Mouse (Mus musculus): ENCODE measurements at regions not wholly inside any gene's neighbourhood (a gene's known extent, or its start where the extent isn't known, plus 50 kb on each side); places are given as distances from the start of the nearest gene placed in this dataset.

GRCm38 (mm10) chr3:148682445-148682994 lies 307.8 kb downstream of the Adgrl2 start:
- Histone ChIP-seq H3K27ac (replicated peaks; ENCODE audit: low read depth, low read length) (no peak overlapping the region), H3K4me3 (ENCODE audit: insufficient read depth, low read depth, low read length) (no peak overlapping the region), H3K4me1 (ENCODE audit: control insufficient read depth, insufficient read depth, insufficient read length, low read length) (no peaks in the 10 kb centered on the region; the same call in 1 of the 2 replicates)

GRCm38 (mm10) chr3:148681186-148681585 lies 309.2 kb downstream of the Adgrl2 start:
- no peak overlapping the region for H3K27ac ChIP-seq (replicated peaks; ENCODE audit: low read depth, low read length)

GRCm38 (mm10) chr3:148680737-148681136 lies 309.6 kb downstream of the Adgrl2 start:
- H3K27ac ChIP-seq (replicated peaks; ENCODE audit: low read depth, low read length), result no peak overlapping the region
- H3K4me1 ChIP-seq (ENCODE audit: control insufficient read depth, insufficient read depth, insufficient read length, low read length), result no peaks in the 10 kb centered on the region; the same call in 1 of the 2 replicates
- H3K4me3 ChIP-seq (ENCODE audit: insufficient read depth, low read depth, low read length), result no peak overlapping the region

More at GRCm38 (mm10) chr3:148681186-148681585, 309.2 kb downstream of the Adgrl2 start:
- Histone ChIP-seq H3K4me1 (ENCODE audit: control insufficient read depth, insufficient read depth, insufficient read length, low read length) (no peaks in the 10 kb centered on the region; the same call in 1 of the 2 replicates), H3K4me3 (ENCODE audit: insufficient read depth, low read depth, low read length) (no peak overlapping the region)

- H3K4me1 ChIP-seq (ENCODE audit: control insufficient read depth, insufficient read depth, insufficient read length, low read length), result no peaks in the 10 kb centered on the region; the same call in 1 of the 2 replicates
- H3K4me3 ChIP-seq (ENCODE audit: insufficient read depth, low read depth, low read length), result no peak overlapping the region
- H3K27ac ChIP-seq (replicated peaks; ENCODE audit: low read depth, low read length), result no peak overlapping the region
Measured at GRCm38 (mm10) chr3:148680086-148680485, 310.3 kb downstream of the Adgrl2 start.

GRCm38 (mm10) chr3:148679121-148679520 lies 311.2 kb downstream of the Adgrl2 start:
- H3K4me1 ChIP-seq (ENCODE audit: control insufficient read depth, insufficient read depth, insufficient read length, low read length), result no peaks in the 10 kb centered on the region; the same call in 1 of the 2 replicates
- no peak overlapping the region for H3K27ac ChIP-seq (replicated peaks; ENCODE audit: low read depth, low read length)
- no peak overlapping the region for H3K4me3 ChIP-seq (ENCODE audit: insufficient read depth, low read depth, low read length)

GRCm38 (mm10) chr3:148676025-148676424 lies 314.3 kb downstream of the Adgrl2 start:
- Histone ChIP-seq H3K4me1 (ENCODE audit: control insufficient read depth, insufficient read depth, insufficient read length, low read length) (no peaks in the 10 kb centered on the region; the same call in 1 of the 2 replicates), H3K4me3 (ENCODE audit: insufficient read depth, low read depth, low read length) (no peak overlapping the region), H3K27ac (replicated peaks; ENCODE audit: low read depth, low read length) (no peak overlapping the region)

GRCm38 (mm10) chr3:148662888-148663477 lies 327.4 kb downstream of the Adgrl2 start:
- H3K4me1 ChIP-seq (ENCODE audit: control insufficient read depth, insufficient read depth, insufficient read length, low read length), result no peaks in the 10 kb centered on the region
- no peak overlapping the region for H3K27ac ChIP-seq (replicated peaks; ENCODE audit: low read depth, low read length)
- H3K4me3 ChIP-seq (ENCODE audit: insufficient read depth, low read depth, low read length), result no peak overlapping the region

GRCm38 (mm10) chr3:148659024-148659423 lies 331.3 kb downstream of the Adgrl2 start:
- Histone ChIP-seq H3K4me3 (ENCODE audit: insufficient read depth, low read depth, low read length) (no peak overlapping the region), H3K4me1 (ENCODE audit: control insufficient read depth, insufficient read depth, insufficient read length, low read length) (no peaks in the 10 kb centered on the region), H3K27ac (replicated peaks; ENCODE audit: low read depth, low read length) (no peak overlapping the region)

GRCm38 (mm10) chr3:148658368-148658767 lies 332.0 kb downstream of the Adgrl2 start:
- Histone ChIP-seq H3K27ac (replicated peaks; ENCODE audit: low read depth, low read length) (no peak overlapping the region), H3K4me3 (ENCODE audit: insufficient read depth, low read depth, low read length) (no peak overlapping the region), H3K4me1 (ENCODE audit: control insufficient read depth, insufficient read depth, insufficient read length, low read length) (no peaks in the 10 kb centered on the region)

- Histone ChIP-seq H3K4me3 (ENCODE audit: insufficient read depth, low read depth, low read length) (no peak overlapping the region), H3K4me1 (ENCODE audit: control insufficient read depth, insufficient read depth, insufficient read length, low read length) (no peaks in the 10 kb centered on the region), H3K27ac (replicated peaks; ENCODE audit: low read depth, low read length) (no peak overlapping the region)
Measured at GRCm38 (mm10) chr3:148656187-148656586, 334.2 kb downstream of the Adgrl2 start.

GRCm38 (mm10) chr3:148650241-148650640 lies 340.1 kb downstream of the Adgrl2 start:
- Histone ChIP-seq H3K4me1 (ENCODE audit: control insufficient read depth, insufficient read depth, insufficient read length, low read length) (0 out of 2 replicates have a peak, but pooled peaks cover 3% of the 10 kb centered on the region), H3K4me3 (ENCODE audit: insufficient read depth, low read depth, low read length) (no peak overlapping the region), H3K27ac (replicated peaks; ENCODE audit: low read depth, low read length) (no peak overlapping the region)

- Histone ChIP-seq H3K4me1 (ENCODE audit: control insufficient read depth, insufficient read depth, insufficient read length, low read length) (peaks cover 3% of the 10 kb centered on the region; the same call in 1 of the 2 replicates), H3K27ac (replicated peaks; ENCODE audit: low read depth, low read length) (no peak overlapping the region), H3K4me3 (ENCODE audit: insufficient read depth, low read depth, low read length) (no peak overlapping the region)
Measured at GRCm38 (mm10) chr3:148644924-148645323, 345.4 kb downstream of the Adgrl2 start.

- Histone ChIP-seq H3K27ac (replicated peaks; ENCODE audit: low read depth, low read length) (no peak overlapping the region), H3K4me1 (ENCODE audit: control insufficient read depth, insufficient read depth, insufficient read length, low read length) (peaks cover 3% of the 10 kb centered on the region; the same call in 1 of the 2 replicates), H3K4me3 (ENCODE audit: insufficient read depth, low read depth, low read length) (no peak overlapping the region)
Measured at GRCm38 (mm10) chr3:148641581-148641980, 348.8 kb downstream of the Adgrl2 start.

- Histone ChIP-seq H3K4me3 (ENCODE audit: insufficient read depth, low read depth, low read length) (no peak overlapping the region), H3K27ac (replicated peaks; ENCODE audit: low read depth, low read length) (no peak overlapping the region), H3K4me1 (ENCODE audit: control insufficient read depth, insufficient read depth, insufficient read length, low read length) (peaks cover 3% of the 10 kb centered on the region; the same call in 1 of the 2 replicates)
Measured at GRCm38 (mm10) chr3:148640680-148641101, 349.7 kb downstream of the Adgrl2 start.

- Histone ChIP-seq H3K4me1 (ENCODE audit: control insufficient read depth, insufficient read depth, insufficient read length, low read length) (no peaks in the 10 kb centered on the region), H3K4me3 (ENCODE audit: insufficient read depth, low read depth, low read length) (no peak overlapping the region), H3K27ac (replicated peaks; ENCODE audit: low read depth, low read length) (no peak overlapping the region)
Measured at GRCm38 (mm10) chr3:148635101-148635500, 355.3 kb downstream of the Adgrl2 start.

- Histone ChIP-seq H3K4me3 (ENCODE audit: insufficient read depth, low read depth, low read length) (no peak overlapping the region), H3K27ac (replicated peaks; ENCODE audit: low read depth, low read length) (no peak overlapping the region), H3K4me1 (ENCODE audit: control insufficient read depth, insufficient read depth, insufficient read length, low read length) (no peaks in the 10 kb centered on the region)
Measured at GRCm38 (mm10) chr3:148634352-148634751, 356.0 kb downstream of the Adgrl2 start.
